Mouse (Mus musculus): ENCODE results near the gene Gclc. TPM values are rescaled to one million over a fixed set of nuclear protein-coding genes. Genes with fewer than 3 reads are reported as not detected.

Gene Gclc
- polyA plus RNA-seq (2012; rRNA removed), result 24.5 and 27.9 TPM in 2 replicates

DNA sequence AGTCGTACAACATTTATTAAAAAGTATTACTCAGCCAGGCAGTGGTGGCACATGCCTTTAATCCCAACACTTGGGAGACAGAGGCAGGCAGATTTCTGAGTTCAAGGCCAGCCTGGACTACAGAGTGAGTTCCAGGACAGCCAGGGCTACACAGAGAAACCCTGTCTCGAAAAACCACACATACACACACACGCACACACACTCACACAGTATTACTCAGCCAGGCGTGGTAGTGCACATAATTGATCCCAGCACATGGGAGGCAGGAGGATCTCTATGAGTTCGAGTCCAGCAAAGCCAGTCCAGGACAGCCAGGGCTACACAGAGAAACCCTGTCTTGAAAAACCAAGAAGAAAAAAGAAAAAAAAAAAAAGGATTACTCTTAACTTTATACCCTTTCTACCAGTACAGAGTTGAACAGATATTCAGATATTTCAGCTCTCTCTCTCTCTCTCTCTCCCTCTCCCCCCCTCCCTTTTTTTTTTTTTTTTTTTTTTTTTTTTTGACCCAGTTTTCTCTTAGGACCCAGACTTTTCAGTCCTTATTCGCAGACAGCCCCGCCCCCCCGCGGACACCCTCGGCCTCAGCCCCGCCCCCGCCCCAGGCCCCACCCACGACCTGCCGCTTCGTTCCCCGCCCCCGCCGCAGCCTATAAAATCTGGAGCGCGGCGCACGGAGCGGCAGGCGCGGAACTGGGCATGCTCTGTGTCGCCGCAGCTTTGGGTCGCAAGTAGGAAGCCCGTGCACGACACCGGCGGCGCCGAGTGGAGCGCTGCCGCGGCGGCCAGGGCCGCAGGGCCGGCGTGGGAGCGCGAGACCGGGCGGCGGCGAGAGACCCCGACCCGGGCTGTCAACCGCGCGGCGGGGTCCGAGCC, at the start of gene Gclc:
Gclc (plus strand) TSS at position 683 of the 875 bp plus-strand sequence.

Other genes starting within 250 kb of the Gclc start
- 2.2 and 2.5 TPM in 2 replicates for gene Lrrc1, start 209.7 kb upstream of the Gclc start, polyA plus RNA-seq (2012; rRNA removed)
- gene Klhl31, start 118.0 kb upstream of the Gclc start, polyA plus RNA-seq (2012; rRNA removed), result 0.01 TPM in 2 replicates
- gene Elovl5, start 162.8 kb downstream of the Gclc start, polyA plus RNA-seq (2012; rRNA removed), result 21.1 and 38.3 TPM in 2 replicates